Mouse (Mus musculus) megakaryocyte progenitor cell, adult 5-6 weeks (primary cell): ENCODE results near the gene Olfr830. TPM values are rescaled to one million over a fixed set of nuclear protein-coding genes. Genes with fewer than 3 reads are reported as not detected.
"Not testable (repeated sequence)": the region's sequence is repeated elsewhere in the genome, so short reads cannot be mapped to it uniquely, and the experiment has no call there.

Experiments
- ATAC-seq: replicated peaks from 2 replicates; pipeline ENCODE4 v1.8.0; 2016; ENCODE audit warnings: mild to moderate bottlenecking, moderate TSS enrichment, inconsistent platforms; ENCODE audit not compliant: poor library complexity
- total RNA-seq, 2 experiments: library from RNA; stranded (forward) in 1 of 2; stranded (reverse) in 1 of 2; fragments of 157-497, 149-512 nt in 1 of 2; fragments of 200-1000 nt in 1 of 2; gene quantifications; 2 replicates each; pipeline versions ENCODE4 v1.2.3 to v1.2.4; 2015 to 2017

Olfr830 gene
- total RNA-seq (2015): not detected in 2 replicates
- not detected in 2 replicates for total RNA-seq (2017)

GRCm38 (mm10) chr9:18874393-18874792 lies at the start of gene Olfr830:
Gene Olfr830, plus strand, starts transcription at chr9:18874693.
- ATAC-seq: no peak

- ATAC-seq: no peak
These were observed 19.9 kb upstream of the Olfr830 start, which contains the start of gene Olfr829 for GRCm38 (mm10) chr9:18854633-18855032. Gene Olfr829, plus strand, starts transcription at chr9:18854933.

- not testable (repeated sequence) for ATAC-seq
These were observed 33.2 kb downstream of the Olfr830 start for GRCm38 (mm10) chr9:18907699-18908098.

GRCm38 (mm10) chr9:18927921-18928320 lies 53.4 kb downstream of the Olfr830 start:
- ATAC-seq: not testable (repeated sequence)

Other genes starting within 250 kb of the Olfr830 start
- not detected in 2 replicates for gene Muc16, start 200.2 kb upstream of the Olfr830 start, total RNA-seq (2015)
- not detected in 2 replicates for gene Muc16, start 200.2 kb upstream of the Olfr830 start, total RNA-seq (2017)
- gene Olfr24, start 110.7 kb upstream of the Olfr830 start, total RNA-seq (2015): not detected in 2 replicates
- gene Olfr24, start 110.7 kb upstream of the Olfr830 start, total RNA-seq (2017): not detected in 2 replicates
- gene Olfr828, start 55.2 kb upstream of the Olfr830 start, total RNA-seq (2015): not detected in 2 replicates
- not detected in 2 replicates for gene Olfr828, start 55.2 kb upstream of the Olfr830 start, total RNA-seq (2017)
- gene Olfr829, start 19.8 kb upstream of the Olfr830 start, total RNA-seq (2015): not detected in 2 replicates
- not detected in 2 replicates for gene Olfr829, start 19.8 kb upstream of the Olfr830 start, total RNA-seq (2017)
- gene Olfr832, start 62.4 kb downstream of the Olfr830 start, total RNA-seq (2015): not detected in 2 replicates
- gene Olfr832, start 62.4 kb downstream of the Olfr830 start, total RNA-seq (2017): not detected in 2 replicates
- not detected in 2 replicates for gene Olfr834, start 113.3 kb downstream of the Olfr830 start, total RNA-seq (2015)
- not detected in 2 replicates for gene Olfr834, start 113.3 kb downstream of the Olfr830 start, total RNA-seq (2017)
- not detected in 2 replicates for gene Olfr835, start 158.0 kb downstream of the Olfr830 start, total RNA-seq (2015)
- gene Olfr835, start 158.0 kb downstream of the Olfr830 start, total RNA-seq (2017): not detected in 2 replicates
- not detected in 2 replicates for gene Olfr836, start 245.7 kb downstream of the Olfr830 start, total RNA-seq (2015)
- not detected in 2 replicates for gene Olfr836, start 245.7 kb downstream of the Olfr830 start, total RNA-seq (2017)